Mouse (Mus musculus): Measurements from ENCODE around the gene Tjp3.

Gene Tjp3

GRCm38 (mm10) chr10:81230438-81231332 is 60.7 kb downstream of the Tjp3 start, which contains the start of gene Atcay:
TSS of gene Atcay (minus strand) at chr10:81230833.
- POLR2A ChIA-PET: interaction anchor here (0.5 to 2.1 kb wide), 34 partner anchors 9 to 306 kb away, joined by 3 to 9 read pairs (median 3); partner anchors contain the start of genes Cactin (in 2 of the 4), Hmg20b (in 2 of the 4), Apba3 (in 1 of the 4) and Eef2 (in 1 of the 4)

GRCm38 (mm10) chr10:81229735-81230437 is 61.5 kb downstream of the Tjp3 start:
- POLR2A ChIA-PET: interaction anchor here (0.5 to 2.1 kb wide), 12 partner anchors 9 to 524 kb away, joined by 3 to 9 read pairs (median 3); partner anchors contain the start of genes Eef2 (in 1 of the 4), Hmg20b (in 1 of the 4) and Tjp3 (in 1 of the 4)
- CTCF ChIA-PET: interaction anchor here (0.6 to 4.2 kb wide), 27 partner anchors 10 to 1021 kb away, joined by 3 to 37 read pairs (median 8); partner anchors contain the start of genes Apba3 (in 1 of the 4), Mrpl54 (in 1 of the 4), Pip5k1c (in 1 of the 4) and Tjp3 (in 1 of the 4)

More at GRCm38 (mm10) chr10:81230438-81231332, 60.7 kb downstream of the Tjp3 start, which contains the start of gene Atcay:
- CTCF ChIA-PET: interaction anchor here (0.6 to 4.2 kb wide), 74 partner anchors 7 to 1022 kb away, joined by 3 to 37 read pairs (median 4); partner anchors contain the start of genes Cactin (in 2 of the 4), Apba3 (in 1 of the 4), Map2k2 (in 1 of the 4) and Matk (in 1 of the 4)

GRCm38 (mm10) chr10:81223731-81224130 is 67.7 kb downstream of the Tjp3 start:
- POLR2A ChIA-PET: interaction anchor here (0.6 to 2.5 kb wide), 22 partner anchors 9 to 294 kb away, joined by 3 to 9 read pairs (median 4); partner anchors contain the start of genes Eef2 (in 1 of the 4), Map2k2 (in 1 of the 4), Matk (in 1 of the 4) and Zfr2 (in 1 of the 4)
- CTCF ChIA-PET: interaction anchor here (0.5 to 2.5 kb wide), 21 partner anchors 8 to 477 kb away, joined by 3 to 16 read pairs (median 4); partner anchors contain the start of genes Pip5k1c (in 1 of the 4) and Zfr2 (in 1 of the 4)
